Mouse (Mus musculus) left cerebral cortex, adult 18-20 months (tissue): Measurements from ENCODE around the gene Ikbip. TPM values are rescaled to one million over a fixed set of nuclear protein-coding genes. Genes with fewer than 3 reads are reported as not detected.
A peak's percentile ranks its signal among the peaks of the same experiment; 100 is the strongest.

Experiments used
- DNase-seq, 2 experiments: peaks; one replicate each; pipeline ENCODE4 v3.0.0; 2021 to 2022; ENCODE audit warnings: low spot score in 2 of 2, mixed read lengths in 1 of 2
- total RNA-seq, 2 experiments: library from RNA; stranded (reverse); gene quantifications; 2 replicates each; pipeline ENCODE4 v1.2.3; 2021

Ikbip gene
- total RNA-seq, 2 experiments from 2014 or later = 13.0 to 14.2 TPM

DNA sequence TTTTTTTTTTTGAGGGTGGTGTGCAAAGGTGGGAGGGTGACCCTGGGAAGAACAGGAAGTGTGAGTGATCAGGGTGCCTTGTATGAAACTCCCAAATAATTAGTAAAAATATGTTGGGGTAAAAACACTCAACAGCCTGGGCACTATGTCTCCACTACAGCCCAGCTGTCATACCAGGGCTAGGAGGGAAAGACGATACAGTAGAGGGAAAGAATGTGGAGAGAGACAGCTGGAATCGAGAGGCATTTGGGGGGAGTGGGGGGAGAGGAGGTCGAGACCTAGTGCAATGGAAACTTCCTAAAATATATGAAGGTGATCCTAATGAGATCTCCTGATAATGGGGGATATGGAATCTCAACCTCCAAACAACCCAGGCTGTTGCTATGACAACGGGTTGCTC, 27.1 kb downstream of the Ikbip start:
- DNase-seq = no peak

GRCm38 (mm10) chr10:91116958-91117357, 34.2 kb downstream of the Ikbip start:
- no peak for DNase-seq

DNA sequence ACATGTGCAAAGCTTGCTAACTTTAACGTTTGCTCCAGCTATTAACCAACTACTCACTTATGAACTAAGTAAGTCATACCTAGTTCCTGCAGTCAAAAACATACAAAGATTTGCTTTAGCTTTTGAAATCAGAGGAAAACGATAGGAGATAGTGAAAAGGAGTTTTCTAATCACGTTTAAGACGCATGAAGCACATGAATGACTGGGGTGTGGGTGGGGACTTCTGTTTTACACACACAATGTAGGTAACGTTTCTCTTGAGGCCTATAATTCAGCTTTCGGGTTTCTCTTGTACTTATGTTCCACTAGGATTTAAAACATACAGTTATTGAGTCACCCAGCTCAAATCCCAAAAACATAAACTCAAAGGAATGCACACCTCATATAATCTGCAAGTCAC, 39.9 kb downstream of the Ikbip start:
- no peak for DNase-seq

- DNase-seq = peak in 1 of 2 experiments; percentile 10
Measured at GRCm38 (mm10) chr10:91123281-91123827, 40.6 kb downstream of the Ikbip start.

DNA sequence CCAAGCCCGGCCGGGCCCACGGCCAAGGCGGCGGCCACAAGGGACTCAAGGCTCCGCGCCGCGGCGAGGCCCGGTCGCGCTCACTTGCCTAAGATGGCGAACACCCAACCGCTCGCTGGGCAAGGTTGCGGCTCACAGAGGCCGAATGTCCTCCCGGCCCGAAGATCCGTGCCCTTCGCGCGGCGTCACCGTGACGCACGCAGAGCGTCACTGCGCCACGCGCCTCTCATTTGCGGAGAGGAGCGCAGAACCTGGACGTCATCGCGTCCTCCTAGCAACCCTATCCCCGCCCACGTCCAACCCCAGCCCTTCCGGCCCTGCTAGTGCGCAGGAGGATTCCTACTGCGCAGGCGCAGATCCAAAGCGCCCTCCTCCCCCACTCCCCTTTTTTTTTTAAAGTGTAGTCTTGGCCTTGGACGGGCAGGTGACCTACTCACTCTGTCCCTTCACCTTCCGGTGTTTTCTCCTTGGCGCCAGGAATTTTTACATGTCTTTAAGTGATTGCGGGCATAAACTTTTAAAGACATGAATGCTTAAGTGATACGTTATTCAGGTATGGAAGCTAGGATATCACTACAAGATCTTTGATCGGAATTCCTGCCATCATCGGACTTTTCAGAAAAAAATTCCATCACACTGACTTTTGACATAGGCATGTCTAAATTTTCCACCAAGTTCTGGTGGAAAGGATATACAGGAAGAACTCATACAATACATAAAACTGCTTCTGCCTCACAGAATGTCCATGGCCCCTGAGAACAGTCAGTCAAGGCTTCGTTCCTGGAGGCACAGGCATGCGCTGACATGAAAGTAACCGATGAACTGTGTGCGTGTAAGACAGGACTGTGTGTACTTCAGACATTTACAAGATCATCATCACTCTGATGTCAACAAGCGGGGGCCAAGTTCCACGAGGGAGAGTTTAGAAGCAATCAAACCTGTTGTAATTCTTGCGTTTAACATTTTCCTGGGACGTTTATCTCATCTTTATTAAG, 41.4 kb downstream of the Ikbip start, which contains the start of gene Slc25a3:
Slc25a3 (minus strand) TSS at position 232 of the 995 bp plus-strand sequence.
- DNase-seq = peak; percentile 98

GRCm38 (mm10) chr10:91126618-91127355, 44.0 kb downstream of the Ikbip start:
- DNase-seq = no peak

DNA sequence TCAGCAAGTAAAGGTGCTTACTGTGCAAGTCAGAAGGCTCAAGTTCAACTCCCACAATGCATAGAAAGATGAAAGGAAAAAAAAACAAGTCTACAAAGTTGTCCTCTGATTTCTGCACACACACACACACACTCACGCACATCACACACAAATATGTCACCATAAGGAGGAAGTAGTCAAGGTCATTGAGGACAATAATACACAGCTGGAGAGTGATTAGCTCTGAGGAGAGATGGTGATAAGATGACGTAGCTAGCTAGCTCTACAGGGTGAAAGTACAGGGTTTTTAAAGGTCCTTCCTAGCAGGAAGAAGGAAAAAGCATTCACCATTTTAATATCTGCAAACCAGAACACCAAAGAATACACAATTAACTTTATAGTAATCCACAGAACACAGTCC, 44.7 kb downstream of the Ikbip start:
- no peak for DNase-seq

GRCm38 (mm10) chr10:91128551-91129160, 45.9 kb downstream of the Ikbip start:
- no peak for DNase-seq

GRCm38 (mm10) chr10:91130792-91131191, 48.1 kb downstream of the Ikbip start:
- no peak for DNase-seq

DNA sequence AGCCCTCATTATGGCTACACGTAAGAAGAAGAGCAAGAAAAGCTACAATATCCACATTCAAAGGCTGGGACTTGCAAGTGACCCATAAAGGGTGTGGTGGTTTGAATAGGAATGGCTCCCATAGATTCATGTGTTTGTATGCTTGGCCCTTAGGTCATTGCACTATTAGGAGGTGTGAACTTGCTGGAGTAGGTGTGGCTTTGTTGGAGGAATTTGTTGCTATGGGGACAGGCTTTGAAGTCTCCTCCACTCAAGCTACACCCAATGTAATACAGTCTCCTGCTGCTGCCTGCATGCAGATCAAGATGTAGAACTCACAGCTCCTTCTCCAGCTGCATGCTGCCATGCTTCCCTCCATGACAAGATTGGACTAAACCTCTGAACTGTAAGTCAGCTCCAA, 48.8 kb downstream of the Ikbip start:
- no peak for DNase-seq

GRCm38 (mm10) chr10:91135302-91135972, 52.7 kb downstream of the Ikbip start:
- no peak for DNase-seq

DNA sequence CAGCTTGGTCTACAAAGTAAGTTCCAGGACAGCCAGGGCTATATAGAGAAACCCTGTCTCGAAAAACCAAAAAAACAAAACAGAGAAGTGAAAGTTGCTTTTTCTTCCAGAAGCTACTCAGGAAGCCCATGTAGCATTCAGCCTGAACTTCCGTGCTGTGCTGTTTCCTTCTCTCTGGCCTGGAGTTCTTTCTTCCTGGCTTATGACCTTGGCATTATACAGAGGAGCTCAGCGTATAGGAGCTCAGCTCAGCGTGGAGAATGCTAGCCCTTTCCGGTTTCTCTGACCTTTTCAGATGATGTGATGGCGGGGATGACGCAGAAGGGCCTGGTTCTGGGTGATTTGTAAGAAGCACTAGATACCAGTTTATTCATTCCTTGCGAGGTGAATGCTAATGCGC, 54.7 kb downstream of the Ikbip start:
- DNase-seq = no peak

- no peak for DNase-seq
Measured at GRCm38 (mm10) chr10:91138317-91138716, 55.6 kb downstream of the Ikbip start.

- no peak for DNase-seq
Measured at GRCm38 (mm10) chr10:91139148-91139766, 56.5 kb downstream of the Ikbip start.

DNA sequence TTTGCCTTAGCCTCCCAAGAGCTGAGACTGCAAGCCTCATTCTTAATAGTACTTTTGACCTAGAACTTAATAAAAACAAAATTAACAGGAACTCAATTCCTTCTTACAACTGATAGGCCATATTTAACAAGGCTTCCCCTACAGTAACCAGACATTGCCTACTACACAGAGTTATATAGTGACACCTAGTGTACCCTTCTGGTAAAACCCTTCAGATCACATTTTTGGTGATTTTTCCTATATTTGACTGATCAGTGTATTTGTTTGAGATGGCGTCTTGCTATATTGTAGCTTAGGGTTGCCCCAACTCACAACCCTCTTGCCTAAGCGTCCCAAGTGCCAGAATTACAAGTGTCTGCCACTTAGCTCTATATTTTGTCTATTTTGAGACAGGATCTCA, 58.8 kb downstream of the Ikbip start:
- DNase-seq = no peak

- no peak for DNase-seq
Measured at GRCm38 (mm10) chr10:91142654-91143191, 60.0 kb downstream of the Ikbip start.

DNA sequence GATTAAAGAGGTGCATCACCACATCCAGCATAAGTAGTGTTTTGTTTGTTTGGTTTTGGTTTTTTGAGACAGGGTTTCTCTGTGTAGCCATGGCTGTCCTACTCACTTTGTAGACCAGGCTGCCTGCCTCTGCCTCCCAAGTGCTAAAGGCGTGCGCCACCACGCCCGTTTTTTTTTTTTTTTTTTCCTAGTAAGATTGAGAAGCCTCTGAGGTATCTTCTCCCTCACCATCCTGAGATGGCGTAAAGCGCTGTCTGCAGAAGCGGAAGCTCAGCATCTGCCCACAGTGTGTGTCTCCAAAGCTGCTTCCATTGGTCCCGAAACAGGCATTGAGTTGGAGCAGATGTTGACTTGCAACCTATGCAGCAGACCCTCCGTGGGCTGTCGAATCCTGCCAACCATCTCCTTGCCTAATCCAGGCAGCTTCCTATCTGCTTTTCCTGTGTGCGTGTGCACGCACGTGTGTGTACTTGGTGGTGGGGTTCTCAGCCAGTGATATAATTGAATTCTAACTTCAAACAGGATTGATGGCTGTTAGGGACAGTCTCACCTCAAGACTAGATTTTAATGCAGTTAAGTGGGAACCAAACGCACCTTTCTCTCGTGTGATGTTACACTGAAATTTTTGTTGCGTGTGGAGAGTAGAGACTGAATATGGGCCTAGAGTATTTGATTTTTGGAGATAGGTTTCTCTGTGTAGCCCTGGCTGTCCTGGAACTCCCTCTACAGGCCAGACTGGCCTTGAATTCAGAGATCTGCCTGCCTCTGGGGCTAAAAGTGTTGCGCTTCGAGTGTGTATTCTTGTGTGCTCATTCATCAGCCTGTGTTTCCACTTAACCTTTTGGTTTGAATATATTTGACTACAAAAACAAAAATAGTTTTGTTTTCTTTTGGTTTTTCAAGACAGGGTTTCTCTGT, 60.8 kb downstream of the Ikbip start:
- DNase-seq = no peak

- DNase-seq = no peak
Measured at GRCm38 (mm10) chr10:91145413-91145812, 62.7 kb downstream of the Ikbip start.
